Mouse (Mus musculus) lung, postnatal 10 days (tissue): Measurements from ENCODE around the gene Lrp8.
A peak's percentile ranks its signal among the peaks of the same experiment; 100 is the strongest.

ENCODE experiments used
- DNase-seq: peaks from one replicate; pipeline ENCODE4 v3.0.0; 2021

The Lrp8 gene

GRCm38 (mm10) chr4:107808655-107809054 lies 6.6 kb downstream of the Lrp8 start:
- no peak for DNase-seq

GRCm38 (mm10) chr4:107811006-107811405 lies 8.9 kb downstream of the Lrp8 start:
- DNase-seq = no peak

DNA sequence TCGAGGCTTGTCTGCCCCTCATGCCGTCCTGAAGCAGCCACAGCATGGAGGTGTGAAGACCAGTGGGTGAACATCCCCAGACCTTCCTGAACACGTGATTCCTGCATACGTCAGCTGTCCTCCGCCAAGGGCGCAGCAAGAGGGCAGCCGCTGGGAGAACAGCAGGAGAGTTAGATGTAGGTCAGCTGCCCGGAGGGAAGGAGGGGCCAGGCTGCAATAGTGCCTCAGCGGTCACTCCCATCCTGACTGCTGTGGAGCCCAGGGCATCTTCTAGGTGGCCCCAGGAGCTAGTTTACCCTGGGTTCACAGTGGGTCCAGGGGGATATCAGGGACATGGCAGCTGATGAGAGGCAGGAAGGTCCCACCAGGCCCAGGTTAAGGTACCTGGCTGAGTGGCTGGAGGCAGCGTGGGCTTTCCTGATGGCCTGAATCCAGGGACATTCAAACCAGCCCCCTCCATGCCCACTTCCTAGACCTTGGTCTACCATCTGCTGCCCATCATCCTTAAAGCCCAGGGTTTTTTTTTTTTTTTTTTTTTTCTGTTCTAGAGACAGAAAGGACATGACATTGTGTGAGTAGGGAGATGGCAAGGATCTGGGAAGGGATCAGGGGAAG lies 9.8 kb downstream of the Lrp8 start:
- no peak for DNase-seq

- no peak for DNase-seq
These were observed 10.3 kb downstream of the Lrp8 start for GRCm38 (mm10) chr4:107812336-107812735.

- no peak for DNase-seq
These were observed 14.4 kb downstream of the Lrp8 start for GRCm38 (mm10) chr4:107816459-107816858.

- DNase-seq = peak; percentile 17
These were observed 15.4 kb downstream of the Lrp8 start for GRCm38 (mm10) chr4:107817463-107817862.

DNA sequence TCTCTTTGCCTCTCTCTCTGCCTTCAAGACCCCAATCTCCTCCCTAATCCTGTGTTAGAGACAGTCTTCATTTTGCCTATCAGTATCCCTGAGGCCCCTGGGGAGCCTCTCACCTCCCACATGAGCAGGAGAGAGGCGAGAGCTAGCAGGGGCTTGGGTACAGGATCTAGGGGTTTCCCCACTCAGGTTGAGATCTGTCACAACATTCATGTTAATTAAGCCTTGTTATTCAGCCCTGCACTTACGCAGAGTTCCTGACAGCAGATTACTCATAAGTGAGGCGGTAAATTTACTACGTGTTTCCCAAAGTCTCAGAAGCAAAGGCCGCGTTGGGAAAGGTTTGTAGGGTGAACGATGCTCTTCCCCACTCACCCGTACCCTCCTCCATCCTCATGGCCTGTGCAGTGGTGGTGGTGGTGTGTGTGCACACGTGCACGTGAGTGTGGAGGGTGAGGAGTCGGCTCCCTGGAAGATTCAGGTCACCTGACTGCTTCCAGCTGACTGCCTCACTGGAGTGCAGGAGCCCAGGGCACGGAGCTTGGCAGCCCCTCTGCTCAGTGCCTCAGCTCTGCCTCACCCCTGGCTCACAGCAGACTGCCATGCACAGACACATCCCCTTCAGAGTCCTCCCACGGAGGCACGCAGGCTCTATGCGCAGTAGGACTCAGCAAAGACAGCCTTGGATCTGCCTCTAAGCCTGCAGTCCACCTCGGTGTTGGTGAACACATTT lies 18.1 kb downstream of the Lrp8 start:
- DNase-seq = no peak

GRCm38 (mm10) chr4:107820856-107821619 lies 19.0 kb downstream of the Lrp8 start:
- DNase-seq = peak; percentile 18

DNA sequence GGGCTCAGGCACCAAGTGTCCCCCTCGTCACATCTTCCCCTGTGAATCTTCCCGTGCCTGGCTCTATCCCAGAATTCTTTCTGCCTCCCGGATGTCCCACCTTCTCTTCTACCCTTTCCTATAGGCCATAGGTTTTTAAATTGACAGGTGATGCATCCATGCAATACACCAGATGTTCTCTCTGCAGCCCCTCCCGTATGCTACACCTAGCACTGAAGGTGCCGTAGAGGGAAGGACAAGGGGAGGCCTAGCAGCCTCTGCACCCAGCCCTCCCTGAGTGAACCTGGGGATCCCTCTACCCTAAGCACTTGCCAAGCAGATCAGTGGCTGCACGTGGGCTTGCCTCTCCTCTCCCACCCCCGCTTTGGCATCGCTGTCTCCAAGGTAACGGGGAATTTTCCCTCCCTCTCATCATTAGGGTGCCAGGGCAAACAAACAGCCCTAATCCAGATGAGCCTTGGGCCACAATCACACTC lies 20.9 kb downstream of the Lrp8 start:
- DNase-seq = no peak

- no peak for DNase-seq
These were observed 21.4 kb downstream of the Lrp8 start for GRCm38 (mm10) chr4:107823511-107823910.

GRCm38 (mm10) chr4:107828727-107829218 lies 26.7 kb downstream of the Lrp8 start:
- DNase-seq = no peak

DNA sequence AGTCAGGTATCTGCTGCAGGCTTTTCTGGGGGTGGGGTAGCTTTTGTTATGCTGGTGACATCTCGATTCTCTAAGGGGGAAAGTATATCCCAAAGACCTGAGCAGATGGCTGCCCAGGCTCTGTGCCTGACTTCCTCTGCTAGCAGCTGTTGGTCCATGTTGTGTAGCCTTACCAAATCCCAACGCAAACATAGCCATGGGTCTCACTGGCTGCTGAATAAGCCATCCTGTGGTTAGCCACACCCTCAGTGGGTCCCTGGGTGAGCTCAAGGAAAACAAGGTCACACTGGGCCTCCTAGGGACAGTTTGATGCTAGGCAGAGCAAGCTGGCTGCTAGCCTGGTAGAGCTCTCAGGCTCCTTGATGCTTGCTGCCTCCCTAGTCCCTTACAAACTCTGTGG lies 27.6 kb downstream of the Lrp8 start:
- no peak for DNase-seq

DNA sequence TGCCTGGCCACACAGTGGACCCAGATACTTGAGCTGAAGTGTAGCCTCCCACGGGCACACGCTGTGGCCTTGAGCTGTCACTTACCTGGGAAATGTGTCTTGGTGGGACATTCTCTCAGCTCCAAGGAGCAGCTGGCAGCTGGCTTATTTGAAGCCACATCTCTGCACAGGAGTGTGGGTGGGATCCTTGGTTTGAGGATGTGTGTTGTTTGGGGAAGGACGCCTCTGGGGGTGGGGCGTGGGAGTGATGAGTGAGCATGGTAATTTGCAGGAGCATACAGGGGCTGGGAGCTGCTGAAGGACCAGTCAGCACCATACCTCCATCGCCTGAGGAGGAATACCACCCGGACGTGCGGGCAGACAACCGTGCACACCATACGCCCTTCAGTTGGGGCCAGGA lies 28.1 kb downstream of the Lrp8 start:
- DNase-seq = no peak

GRCm38 (mm10) chr4:107830821-107831221 lies 28.8 kb downstream of the Lrp8 start:
- no peak for DNase-seq

- no peak for DNase-seq
These were observed 29.6 kb downstream of the Lrp8 start for GRCm38 (mm10) chr4:107831678-107832077.

GRCm38 (mm10) chr4:107833525-107833924 lies 31.5 kb downstream of the Lrp8 start:
- DNase-seq = no peak

- no peak for DNase-seq
These were observed 32.7 kb downstream of the Lrp8 start for GRCm38 (mm10) chr4:107834643-107835314.

DNA sequence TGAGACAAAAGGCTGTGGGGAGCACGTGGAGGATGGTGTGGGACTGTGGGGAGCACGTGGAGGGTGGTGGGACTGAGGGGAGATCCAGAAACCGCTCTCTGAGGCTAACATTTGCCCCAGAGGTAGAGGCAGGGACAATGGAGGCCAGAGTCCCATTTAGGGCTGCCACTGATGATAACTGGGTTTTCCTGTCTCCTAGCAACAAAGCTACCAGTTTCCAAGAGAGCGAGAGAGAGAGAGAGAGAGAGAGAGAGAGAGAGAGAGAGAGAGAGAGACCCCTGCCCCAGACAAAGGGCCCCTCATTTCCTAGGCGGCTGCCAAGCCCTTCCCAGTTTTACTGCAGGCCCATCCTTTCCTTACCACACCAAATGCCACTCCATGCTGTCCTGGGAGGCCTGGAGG lies 33.4 kb downstream of the Lrp8 start:
- no peak for DNase-seq

DNA sequence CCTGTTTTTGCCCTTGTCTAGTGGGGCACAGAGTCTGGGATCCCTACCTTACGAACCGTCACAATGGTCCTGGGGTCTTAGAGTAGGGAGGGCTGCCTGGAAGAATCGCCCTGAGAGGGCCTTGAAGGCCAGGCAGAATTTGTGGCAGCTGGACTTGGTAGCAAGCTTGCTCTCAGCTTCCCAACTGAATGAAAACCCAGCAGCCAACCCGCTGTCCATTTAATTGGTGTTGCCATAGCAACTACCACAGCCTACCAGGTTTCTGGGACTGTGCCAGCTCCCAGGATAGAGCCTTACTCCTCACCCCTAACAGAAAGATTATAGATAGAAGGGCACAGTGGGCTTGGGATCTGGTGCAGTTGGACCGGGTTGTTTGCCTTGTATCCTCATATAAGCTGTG lies 34.7 kb downstream of the Lrp8 start:
- DNase-seq = no peak

GRCm38 (mm10) chr4:107837910-107838309 lies 35.8 kb downstream of the Lrp8 start:
- DNase-seq = no peak

DNA sequence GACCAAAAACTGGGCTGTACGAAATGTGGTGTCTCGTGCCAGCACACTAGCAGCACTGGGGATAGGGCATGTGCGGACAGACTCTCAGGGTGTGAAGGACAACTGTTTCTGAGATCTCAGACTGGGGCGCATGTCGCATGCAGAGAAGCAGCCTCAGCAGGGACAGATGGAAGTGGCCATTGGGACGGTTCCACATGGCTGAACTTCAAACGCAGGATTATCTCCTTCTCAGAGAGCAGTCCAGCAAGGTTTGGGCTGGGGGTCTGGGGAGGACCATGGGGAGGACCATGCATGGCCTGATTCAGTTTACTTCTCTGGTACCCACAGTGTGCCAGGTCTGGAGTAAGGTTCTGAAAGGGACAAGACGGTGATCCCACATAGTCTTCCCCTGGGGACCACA lies 41.6 kb downstream of the Lrp8 start:
- DNase-seq = no peak

- DNase-seq = peak; percentile 81
These were observed 42.9 kb downstream of the Lrp8 start for GRCm38 (mm10) chr4:107844971-107845370.

GRCm38 (mm10) chr4:107846795-107847194 lies 44.7 kb downstream of the Lrp8 start:
- no peak for DNase-seq
